Mouse (Mus musculus): ENCODE measurements around the gene Bpifb4.

Bpifb4 gene

GRCm38 (mm10) chr2:154005094-154005493 lies 67.1 kb downstream of the Bpifb4 start:
- DNase-seq (ENCODE audit: low read depth, low spot score), result no peak

DNA sequence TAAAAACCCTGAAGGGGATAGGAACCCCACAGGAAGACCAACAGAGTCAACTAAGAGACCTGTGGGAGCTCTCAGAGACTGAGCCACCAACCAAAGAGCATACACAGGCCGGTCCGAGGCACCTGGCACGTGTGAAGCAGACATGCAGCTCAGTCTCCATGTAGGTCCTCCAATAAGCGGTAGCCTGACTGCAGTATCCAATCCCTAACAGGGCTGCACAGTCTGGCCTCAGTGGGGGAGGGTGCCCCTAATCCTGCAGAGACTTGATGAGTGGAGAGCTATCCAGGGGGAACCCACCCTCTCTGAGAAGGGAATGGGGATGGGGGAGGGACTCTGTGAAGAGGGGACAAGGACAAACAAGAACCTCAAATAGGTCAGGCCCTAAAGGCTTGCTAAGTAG lies 67.7 kb downstream of the Bpifb4 start:
- no peak for DNase-seq (ENCODE audit: low read depth, low spot score)

GRCm38 (mm10) chr2:154006331-154006730 lies 68.3 kb downstream of the Bpifb4 start:
- no peak for DNase-seq (ENCODE audit: low read depth, low spot score)

DNA sequence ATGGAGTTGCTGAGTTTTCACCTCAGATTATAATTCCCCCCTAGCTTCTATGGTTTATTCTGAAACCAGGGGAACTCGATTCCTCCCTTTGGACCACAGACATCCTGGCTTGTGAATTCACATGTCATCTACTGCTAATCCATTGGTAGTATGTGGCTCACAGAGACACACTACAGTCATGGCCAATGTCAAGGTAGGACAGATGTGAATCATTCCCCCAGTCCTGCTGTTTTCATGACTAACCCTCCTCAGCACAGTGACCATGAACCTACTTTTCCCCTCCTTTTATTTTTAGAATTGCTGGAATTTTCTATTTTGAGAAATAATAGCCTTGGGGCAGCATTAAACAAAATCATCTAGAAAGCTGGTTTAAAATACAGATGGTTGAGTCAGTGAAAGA lies 69.4 kb downstream of the Bpifb4 start:
- no peak for DNase-seq (ENCODE audit: low read depth, low spot score)

DNA sequence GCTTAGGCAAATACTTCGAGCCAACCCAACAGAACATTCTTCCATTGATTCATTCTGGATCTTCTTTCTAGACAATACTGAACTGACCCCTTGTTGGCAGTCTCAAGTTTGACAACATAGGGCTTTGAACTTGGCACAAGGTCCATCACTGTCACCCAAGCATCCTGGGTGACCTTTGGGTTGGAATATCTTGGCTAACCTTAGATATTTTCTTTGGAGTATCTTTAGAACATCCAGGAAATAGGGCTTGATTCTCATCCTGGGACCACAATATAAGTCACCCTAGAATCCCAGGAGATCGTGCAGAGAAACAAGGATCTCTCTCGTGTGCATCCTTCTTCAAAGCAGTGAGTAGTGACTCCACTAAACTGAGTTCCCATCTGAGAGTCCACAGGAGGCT lies 70.0 kb downstream of the Bpifb4 start, which contains the start of gene Bpifa2:
TSS of gene Bpifa2 (plus strand) at position 301 of the 400 bp plus-strand sequence.
- no peak for DNase-seq (ENCODE audit: low read depth, low spot score)

Data from retina, adult 2 months (tissue).